8 mouse cellular contexts compared by ENCODE assay signal in the genomic region with DNA sequence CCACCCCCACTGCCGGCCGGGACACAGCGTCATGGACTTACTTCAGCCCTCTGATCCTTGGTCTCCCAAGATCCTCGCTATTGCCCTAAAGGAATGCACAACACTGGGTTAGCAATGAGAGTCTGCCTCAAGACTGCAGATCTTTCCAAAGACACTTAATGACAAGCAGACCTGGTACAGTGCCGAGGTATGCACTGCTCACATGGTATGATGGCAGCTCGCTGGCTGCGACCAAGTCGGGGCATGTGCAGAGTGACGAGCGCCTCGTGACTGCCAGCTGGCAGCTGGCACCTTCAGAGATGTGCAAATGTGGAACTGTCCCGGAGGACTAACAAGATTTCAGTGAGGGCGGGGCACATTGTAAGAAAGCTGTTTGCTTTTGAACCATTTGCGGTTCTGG.
DNase-seq lines count a peak whose midpoint lies in the region; ATAC-seq and TF ChIP-seq lines count a peak whose summit lies in the region.

No protein-coding gene starts in this region.

- H3K27ac ChIP-seq in forebrain, embryonic 15.5 days (replicated peaks) = peak overlapping the region; percentile 80
- no peak overlapping the region for H3K27ac ChIP-seq in hindbrain, embryonic 13.5 days
- 0 out of 2 replicates have a peak overlapping the region, but pooled peaks have one; percentile 38 for H3K27ac ChIP-seq in midbrain, embryonic 15.5 days
- no peak overlapping the region for H3K27ac ChIP-seq in thymus, adult 2 months (ENCODE audit: control insufficient read depth, insufficient read depth, low read length)

- 45% methylated on average over 14 of the region's 14 CpGs for WGBS in forebrain, embryonic 15.5 days
- WGBS in hindbrain, embryonic 13.5 days = 57% methylated on average over 14 of the region's 14 CpGs
- 62% methylated on average over 14 of the region's 14 CpGs for WGBS in midbrain, embryonic 15.5 days
- WGBS in thymus, adult 2 months = 92% methylated on average over 14 of the region's 14 CpGs

- H3K9ac ChIP-seq in forebrain, embryonic 15.5 days (replicated peaks) = no peak overlapping the region
- no peak overlapping the region for H3K9ac ChIP-seq in hindbrain, embryonic 13.5 days
- H3K9ac ChIP-seq in midbrain, embryonic 15.5 days = no peak overlapping the region

- TF ChIP-seq CTCF in thymus, adult 2 months (IDR thresholded peaks at IDR 0.05; ENCODE audit: borderline replicate concordance, control insufficient read depth, extremely low read depth, insufficient read depth, low read length, poor library complexity) = no peak

- peak; percentile 93 for ATAC-seq in forebrain, embryonic 15.5 days (replicated peaks)
- ATAC-seq in hindbrain, embryonic 13.5 days (ENCODE audit: low FRiP score) = peak; percentile 74
- ATAC-seq in midbrain, embryonic 15.5 days (replicated peaks) = 0 out of 2 replicates have a peak, but pooled peaks have one; percentile 61

- peak; percentile 75 for DNase-seq in gastrocnemius, adult 18-20 months (ENCODE audit: low spot score)
- no peak for DNase-seq in gastrocnemius, postnatal 25 days
- DNase-seq in layer of hippocampus, postnatal 36 days = peak; percentile 41 to 53
- DNase-seq in thymus, adult 2 months = no peak
- no peak for DNase-seq in yolk sac, embryonic 10.5 days (ENCODE audit: low spot score)

- peaks cover 51% of the 10 kb centered on the region for H3K4me1 ChIP-seq in forebrain, embryonic 15.5 days
- peaks cover 43% of the 10 kb centered on the region for H3K4me1 ChIP-seq in hindbrain, embryonic 13.5 days (replicated peaks)
- H3K4me1 ChIP-seq in midbrain, embryonic 15.5 days = peaks cover 38% of the 10 kb centered on the region
- H3K4me1 ChIP-seq in thymus, adult 2 months (replicated peaks; ENCODE audit: control insufficient read depth, insufficient read depth, low read length) = no peaks in the 10 kb centered on the region

- no peak overlapping the region for H3K4me3 ChIP-seq in forebrain, embryonic 15.5 days
- H3K4me3 ChIP-seq in hindbrain, embryonic 13.5 days = no peak overlapping the region
- H3K4me3 ChIP-seq in midbrain, embryonic 15.5 days = no peak overlapping the region
- H3K4me3 ChIP-seq in thymus, adult 2 months (ENCODE audit: control insufficient read depth, insufficient read depth, low read length) = no peak overlapping the region

- H3K4me2 ChIP-seq in forebrain, embryonic 15.5 days (replicated peaks) = no peak overlapping the region
- H3K4me2 ChIP-seq in hindbrain, embryonic 13.5 days = no peak overlapping the region
- H3K4me2 ChIP-seq in midbrain, embryonic 15.5 days = no peak overlapping the region

- H3K36me3 ChIP-seq in forebrain, embryonic 15.5 days = no peaks in the 10 kb centered on the region
- H3K36me3 ChIP-seq in hindbrain, embryonic 13.5 days = no peaks in the 10 kb centered on the region; the same call in 1 of the 2 replicates
- H3K36me3 ChIP-seq in midbrain, embryonic 15.5 days (replicated peaks) = no peaks in the 10 kb centered on the region
- no peaks in the 10 kb centered on the region for H3K36me3 ChIP-seq in thymus, adult 2 months (ENCODE audit: control insufficient read depth, insufficient read depth, low read length)

- H3K27me3 ChIP-seq in forebrain, embryonic 15.5 days = no peaks in the 10 kb centered on the region
- H3K27me3 ChIP-seq in hindbrain, embryonic 13.5 days = no peaks in the 10 kb centered on the region
- H3K27me3 ChIP-seq in midbrain, embryonic 15.5 days (replicated peaks) = no peaks in the 10 kb centered on the region
- no peaks in the 10 kb centered on the region for H3K27me3 ChIP-seq in thymus, adult 2 months (ENCODE audit: control insufficient read depth, insufficient read depth, low read length)

- no peaks in the 10 kb centered on the region for H3K9me3 ChIP-seq in forebrain, embryonic 15.5 days
- no peaks in the 10 kb centered on the region for H3K9me3 ChIP-seq in hindbrain, embryonic 13.5 days
- H3K9me3 ChIP-seq in midbrain, embryonic 15.5 days = no peaks in the 10 kb centered on the region

- TF ChIP-seq POLR2A in thymus, adult 2 months (IDR thresholded peaks at IDR 0.05; ENCODE audit: control insufficient read depth, extremely low read depth, insufficient read depth, low read length, poor library complexity) = no peak

Comparison
In these comparisons a context has a peak if more than half of its experiments do, and no peak if none do; other contexts are left out.
1. DNase-seq: peak in gastrocnemius, adult 18-20 months (single experiment) and layer of hippocampus, postnatal 36 days (2 of 2); none in gastrocnemius, postnatal 25 days (single experiment), thymus, adult 2 months (single experiment) and yolk sac, embryonic 10.5 days (single experiment).
2. H3K27ac ChIP-seq: peak in forebrain, embryonic 15.5 days (single experiment) and midbrain, embryonic 15.5 days (single experiment); none in hindbrain, embryonic 13.5 days (single experiment) and thymus, adult 2 months (single experiment).
3. Peak in every context shown above with its lines, with median percentiles within 50 percentile points of each other: ATAC-seq.